Mouse (Mus musculus) small intestine, adult 2 months (tissue): ENCODE results near the gene Rnf225.

Source experiments
- CTCF ChIP-seq: fragments of 200-500 bp; IDR thresholded peaks from 2 replicates; pipeline ENCODE4 v1.5.1; 2012; ENCODE audit warnings: low read depth, mild to moderate bottlenecking, control low read depth, inconsistent platforms, low read length, moderate library complexity, mixed read lengths; ENCODE audit not compliant: insufficient replicate concordance, insufficient read length; ENCODE audit errors: extremely low read depth
- POLR2A ChIP-seq: fragments of 200-500 bp; IDR thresholded peaks from 2 replicates; pipeline ENCODE4 v1.6.1; 2012; ENCODE audit warnings: low read depth, mild to moderate bottlenecking, control low read depth, inconsistent platforms, low read length, moderate library complexity

DNA sequence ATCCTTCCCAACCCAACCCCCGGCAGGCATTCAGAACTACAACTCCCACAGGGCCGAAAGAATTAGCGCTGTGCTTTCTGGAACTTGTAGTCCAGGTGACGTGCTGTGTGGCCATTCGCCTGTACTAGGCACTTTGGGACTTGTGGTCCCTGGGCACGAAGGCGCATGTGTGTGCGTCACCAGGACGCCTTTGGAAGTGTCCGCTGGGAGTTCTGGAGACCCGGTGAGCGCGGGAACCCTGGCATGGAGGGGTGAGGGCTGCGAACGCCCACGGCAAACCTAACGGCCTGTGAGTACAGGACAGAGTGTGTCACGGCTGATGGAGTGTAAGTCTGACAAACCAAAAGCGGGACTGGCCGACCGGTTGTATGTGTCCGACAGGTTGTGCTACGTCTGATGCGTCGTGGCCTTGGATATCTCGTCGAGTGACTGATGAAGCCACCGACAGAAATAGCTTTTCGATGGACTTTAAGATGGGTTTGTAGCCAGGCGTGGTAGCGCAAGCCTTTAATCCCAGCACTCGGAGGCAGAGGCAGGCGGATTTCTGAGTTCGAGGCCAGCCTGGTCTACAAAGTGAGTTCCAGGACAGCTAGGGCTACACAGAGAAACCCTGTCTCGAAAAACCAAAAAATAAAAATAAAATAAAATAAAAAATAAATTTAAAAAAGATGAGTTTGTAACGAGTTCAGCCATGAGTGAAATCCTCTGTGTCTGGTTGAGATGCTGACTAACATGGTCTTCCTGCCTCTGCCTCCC lies 29.4 kb upstream of the Rnf225 start, which contains the start of gene Zscan22:
- no peak for TF ChIP-seq CTCF
- no peak for TF ChIP-seq POLR2A
